Mouse (Mus musculus): ENCODE measurements around the gene Rps25. TPM values are rescaled to one million over a fixed set of nuclear protein-coding genes. Genes with fewer than 3 reads are reported as not detected.

Rps25 gene
- total and polyA plus RNA-seq, 2 experiments from 2014 or later: 229 to 1,650 TPM

DNA sequence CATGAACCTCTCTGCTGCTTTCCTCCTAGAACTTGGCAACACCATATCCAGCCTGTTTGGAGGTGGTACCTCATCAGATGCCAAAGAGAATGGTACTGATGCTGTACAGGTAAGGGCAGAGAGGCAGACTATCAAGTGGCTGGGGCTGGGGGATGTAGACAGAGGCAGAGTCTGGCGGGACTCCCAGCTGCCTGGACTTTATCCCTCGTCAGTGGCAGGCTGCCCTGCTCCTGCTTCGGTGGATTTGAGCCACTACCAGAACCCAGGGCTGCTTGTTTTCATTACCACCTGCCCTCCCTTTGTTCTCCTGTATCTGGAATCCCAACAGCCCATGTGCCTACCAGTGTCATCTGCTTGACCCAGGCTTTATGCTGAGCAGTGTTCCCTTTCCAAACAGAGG lies 19.7 kb upstream of the Rps25 start:
- Histone ChIP-seq H3K4me2 (ENCODE audit: low read depth, low read length) (no peak overlapping the region), H3K9ac (replicated peaks; ENCODE audit: low read length) (no peak overlapping the region), H3K4me3 (ENCODE audit: low read length) (no peak overlapping the region), H3K36me3 (ENCODE audit: insufficient read depth, low read length) (peaks cover 77% of the 10 kb centered on the region), H3K9me3 (ENCODE audit: low read length) (no peaks in the 10 kb centered on the region), H3K27me3 (ENCODE audit: insufficient read depth, low read length) (no peaks in the 10 kb centered on the region), H3K27ac (no peak overlapping the region), H3K4me1 (ENCODE audit: insufficient read depth, low read length) (no peaks in the 10 kb centered on the region)
- ATAC-seq (no peak), DNase-seq (ENCODE audit: low spot score) (no peak)
- 82% methylated on average over 3 of the region's 3 CpGs for WGBS
- no peak for TF ChIP-seq CTCF (IDR thresholded peaks at IDR 0.05; ENCODE audit: low read depth)

DNA sequence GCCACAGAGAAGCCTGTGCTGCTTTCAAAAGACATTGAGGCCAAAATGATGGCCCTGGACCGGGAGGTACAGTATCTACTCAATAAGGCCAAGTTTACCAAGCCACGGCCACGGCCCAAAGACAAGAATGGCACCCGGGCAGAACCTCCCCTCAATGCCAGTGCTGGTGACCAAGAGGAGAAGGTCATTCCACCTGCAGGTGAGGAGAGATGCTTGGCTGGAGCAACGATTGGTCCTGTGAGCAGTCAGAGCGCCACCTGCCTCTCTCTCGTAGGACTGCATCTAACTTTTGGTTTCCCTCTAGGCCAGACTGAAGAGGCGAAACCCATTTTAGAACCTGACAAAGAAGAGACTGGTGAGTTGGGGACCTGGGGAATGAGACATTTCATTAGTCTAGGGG lies 17.7 kb upstream of the Rps25 start:
- Histone ChIP-seq H3K9me3 (ENCODE audit: low read length) (no peaks in the 10 kb centered on the region), H3K9ac (replicated peaks; ENCODE audit: low read length) (no peak overlapping the region), H3K36me3 (ENCODE audit: insufficient read depth, low read length) (peaks cover 58% of the 10 kb centered on the region), H3K4me3 (ENCODE audit: low read length) (no peak overlapping the region), H3K27ac (no peak overlapping the region), H3K27me3 (ENCODE audit: insufficient read depth, low read length) (no peaks in the 10 kb centered on the region), H3K4me1 (ENCODE audit: insufficient read depth, low read length) (no peaks in the 10 kb centered on the region), H3K4me2 (ENCODE audit: low read depth, low read length) (no peak overlapping the region)
- peak; percentile 82 for TF ChIP-seq CTCF (IDR thresholded peaks at IDR 0.05; ENCODE audit: low read depth)
- DNase-seq (ENCODE audit: low spot score): peak; percentile 64
- 0 out of 2 replicates have a peak, but pooled peaks have one; percentile 16 for ATAC-seq
- WGBS: 59% methylated on average over 8 of the region's 8 CpGs

DNA sequence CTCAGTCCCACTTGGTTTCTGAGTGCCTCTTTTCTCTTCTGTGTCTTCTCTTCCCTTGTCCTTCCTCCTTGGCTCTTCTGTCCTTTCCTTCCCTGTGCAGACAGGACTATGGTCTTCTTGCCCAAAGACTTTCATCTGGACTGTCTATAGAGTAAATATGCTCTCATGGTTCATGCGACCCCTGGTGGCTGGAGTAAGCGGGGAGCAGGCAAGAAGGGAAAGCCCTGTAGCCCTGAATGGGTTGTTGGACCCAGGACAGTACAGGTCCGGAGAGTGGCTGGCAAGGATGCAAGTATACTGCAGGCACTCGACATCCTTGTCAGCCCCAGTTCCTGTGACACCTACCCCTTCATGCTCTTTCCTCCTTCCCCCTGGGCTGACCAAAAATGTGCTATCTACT lies 15.5 kb upstream of the Rps25 start:
- ATAC-seq (peak; percentile 66), DNase-seq (ENCODE audit: low spot score) (peak; percentile 82)
- H3K4me2 ChIP-seq (ENCODE audit: low read depth, low read length): no peak overlapping the region
- no peaks in the 10 kb centered on the region for H3K27me3 ChIP-seq (ENCODE audit: insufficient read depth, low read length)
- peaks cover 37% of the 10 kb centered on the region for H3K36me3 ChIP-seq (ENCODE audit: insufficient read depth, low read length)
- H3K27ac ChIP-seq: no peak overlapping the region
- H3K9ac ChIP-seq (replicated peaks; ENCODE audit: low read length): no peak overlapping the region
- H3K4me1 ChIP-seq (ENCODE audit: insufficient read depth, low read length): no peaks in the 10 kb centered on the region
- H3K9me3 ChIP-seq (ENCODE audit: low read length): no peaks in the 10 kb centered on the region
- H3K4me3 ChIP-seq (ENCODE audit: low read length): no peak overlapping the region
- 32% methylated on average over 4 of the region's 4 CpGs for WGBS
- peak; percentile 90 for TF ChIP-seq CTCF (IDR thresholded peaks at IDR 0.05; ENCODE audit: low read depth)

DNA sequence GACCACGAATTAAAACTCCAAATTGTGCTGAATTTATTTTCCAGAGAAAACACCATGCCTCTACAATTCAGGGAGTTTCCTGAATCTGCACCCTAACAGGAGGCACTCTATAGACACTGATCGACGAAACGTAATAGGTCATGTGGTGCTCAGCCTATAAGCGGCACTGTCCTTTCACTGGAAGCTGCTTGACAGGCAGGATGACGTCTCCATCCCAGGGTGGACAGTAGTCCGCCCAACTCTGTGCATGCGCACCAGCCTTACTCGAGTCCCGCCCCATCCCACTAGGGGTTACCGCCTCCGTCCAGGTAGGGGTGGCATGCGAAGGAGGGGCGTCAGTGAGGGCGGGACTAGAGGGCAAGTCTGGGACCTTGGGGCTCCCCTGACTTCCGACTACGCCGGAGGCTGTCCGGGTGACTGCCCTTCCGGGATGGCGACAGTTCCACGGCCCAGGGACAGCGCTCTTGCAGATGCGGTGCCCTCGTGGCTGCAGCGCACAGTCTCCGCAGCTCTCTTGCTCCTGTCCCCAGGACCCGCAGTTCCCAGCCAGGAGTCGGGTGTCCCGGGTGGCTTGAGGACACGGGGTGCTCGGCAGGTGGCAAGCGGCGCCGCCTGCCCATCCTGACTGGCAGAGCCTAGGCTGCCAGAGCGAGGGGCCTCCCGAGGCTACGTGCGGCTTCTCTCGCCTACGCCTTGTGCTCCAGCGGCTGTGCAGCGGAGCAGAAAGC lies 10.1 kb upstream of the Rps25 start, which contains the start of gene Slc37a4:
Gene Slc37a4, plus strand, starts transcription at position 169 of the 728 bp plus-strand sequence.
- TF ChIP-seq CTCF (IDR thresholded peaks at IDR 0.05; ENCODE audit: low read depth): peak; percentile 38
- Histone ChIP-seq H3K4me2 (ENCODE audit: low read depth, low read length) (peak within 1 kb of the TSS; percentile 95), H3K4me1 (ENCODE audit: insufficient read depth, low read length) (no peaks in the 10 kb centered on the region), H3K36me3 (ENCODE audit: insufficient read depth, low read length) (peaks cover 17% of the 10 kb centered on the region), H3K9ac (replicated peaks; ENCODE audit: low read length) (peak within 1 kb of the TSS; percentile 81), H3K9me3 (ENCODE audit: low read length) (no peaks in the 10 kb centered on the region), H3K27me3 (ENCODE audit: insufficient read depth, low read length) (no peaks in the 10 kb centered on the region), H3K27ac (peak within 1 kb of the TSS; percentile 85), H3K4me3 (ENCODE audit: low read length) (peak within 1 kb of the TSS; percentile 74)
- ATAC-seq: peak; percentile 98
- WGBS: under 1% methylated on average over 43 of the region's 43 CpGs
- DNase-seq (ENCODE audit: low spot score): peak; percentile 97

DNA sequence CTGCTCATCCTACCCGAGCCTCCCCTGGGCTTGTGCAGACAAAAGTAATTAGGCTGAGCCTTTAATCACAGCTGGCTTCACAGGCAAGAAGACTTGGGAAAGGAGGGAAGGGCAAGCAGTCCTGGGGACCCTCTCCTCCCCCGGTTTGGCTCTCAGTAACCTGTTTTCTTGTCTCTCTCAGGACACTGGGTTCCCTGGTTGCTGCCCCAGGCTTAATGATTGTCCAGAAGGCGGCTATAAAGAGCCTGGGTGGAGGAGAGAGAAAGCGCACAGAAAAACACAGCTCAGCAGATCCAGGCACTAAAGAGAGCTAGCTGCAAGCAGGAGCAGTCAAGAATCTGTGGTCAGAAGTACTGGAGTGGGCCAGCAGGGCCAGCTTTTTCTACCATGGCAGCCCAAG lies 8.9 kb upstream of the Rps25 start:
- no peaks in the 10 kb centered on the region for H3K4me1 ChIP-seq (ENCODE audit: insufficient read depth, low read length)
- H3K27me3 ChIP-seq (ENCODE audit: insufficient read depth, low read length): no peaks in the 10 kb centered on the region
- DNase-seq (ENCODE audit: low spot score) (peak; percentile 25), ATAC-seq (no peak)
- H3K9me3 ChIP-seq (ENCODE audit: low read length): no peaks in the 10 kb centered on the region
- H3K4me3 ChIP-seq (ENCODE audit: low read length): peak overlapping the region; percentile 74
- peak; percentile 10; the same call in 1 of the 2 replicates for TF ChIP-seq CTCF (IDR thresholded peaks at IDR 0.05; ENCODE audit: low read depth)
- H3K9ac ChIP-seq (replicated peaks; ENCODE audit: low read length): no peak overlapping the region
- H3K27ac ChIP-seq: peak overlapping the region; percentile 85; the same call in 1 of the 2 replicates
- WGBS: 13% methylated on average over 4 of the region's 4 CpGs
- peak overlapping the region; percentile 95 for H3K4me2 ChIP-seq (ENCODE audit: low read depth, low read length)
- H3K36me3 ChIP-seq (ENCODE audit: insufficient read depth, low read length): peaks cover 27% of the 10 kb centered on the region

DNA sequence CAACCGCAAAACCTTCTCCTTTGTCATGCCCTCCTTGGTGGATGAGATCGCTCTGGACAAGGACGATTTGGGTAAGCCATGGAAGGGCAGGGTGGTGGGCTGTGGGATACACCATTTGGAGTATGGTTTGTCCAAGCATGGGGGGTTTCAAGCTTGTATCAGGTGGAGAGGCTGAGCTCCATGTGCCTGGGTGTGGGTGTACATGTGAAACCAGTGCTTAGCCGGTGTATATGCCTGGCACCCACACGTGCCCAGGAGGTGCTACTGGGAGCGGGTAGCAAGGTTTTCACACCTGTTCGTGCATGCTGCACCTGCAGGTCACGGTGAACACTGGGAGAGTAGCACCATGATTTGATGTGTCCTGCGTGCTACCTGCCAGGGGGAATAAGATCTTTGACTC lies 8.4 kb upstream of the Rps25 start:
- Histone ChIP-seq H3K4me2 (ENCODE audit: low read depth, low read length) (peak overlapping the region; percentile 95), H3K4me3 (ENCODE audit: low read length) (no peak overlapping the region), H3K27ac (peak overlapping the region; percentile 85; the same call in 1 of the 2 replicates), H3K27me3 (ENCODE audit: insufficient read depth, low read length) (no peaks in the 10 kb centered on the region), H3K9ac (replicated peaks; ENCODE audit: low read length) (no peak overlapping the region), H3K4me1 (ENCODE audit: insufficient read depth, low read length) (no peaks in the 10 kb centered on the region), H3K9me3 (ENCODE audit: low read length) (no peaks in the 10 kb centered on the region), H3K36me3 (ENCODE audit: insufficient read depth, low read length) (peaks cover 31% of the 10 kb centered on the region)
- no peak for TF ChIP-seq CTCF (IDR thresholded peaks at IDR 0.05; ENCODE audit: low read depth)
- WGBS: 80% methylated on average over 9 of the region's 9 CpGs
- DNase-seq (ENCODE audit: low spot score) (no peak), ATAC-seq (no peak)

Data from hindbrain, postnatal 0 days (tissue).